Mouse (Mus musculus): ENCODE measurements around the gene Etl4. TPM values are rescaled to one million over a fixed set of nuclear protein-coding genes. Genes with fewer than 3 reads are reported as not detected.

The Etl4 gene
- total RNA-seq, 2 experiments from 2014 or later = 138 to 142 TPM

DNA sequence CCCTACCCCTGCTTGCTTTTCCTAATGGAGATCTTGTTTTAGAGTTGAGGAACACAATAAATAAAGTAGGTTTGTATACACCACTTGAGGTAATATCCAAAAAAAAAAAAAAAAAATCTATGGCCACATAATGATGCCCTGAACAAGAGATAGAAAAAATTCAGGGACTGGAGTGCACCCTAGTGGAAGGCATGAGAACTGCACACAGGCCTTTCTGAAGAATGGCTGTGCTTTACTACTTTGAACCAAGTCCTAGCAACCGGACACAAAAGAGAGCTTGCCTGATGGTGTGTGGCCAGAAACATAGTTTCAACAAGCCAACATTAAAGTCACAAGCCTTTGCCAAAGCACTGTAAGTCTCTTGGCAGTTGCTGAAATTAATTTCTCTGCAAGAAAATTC, 706.4 kb downstream of the Etl4 start:
- peak; percentile 86 for TF ChIP-seq CTCF (IDR thresholded peaks at IDR 0.05)
- intact Hi-C loops (cut with DNase I) = loop anchor here (10.0 kb wide), 1 partner anchor 331 kb away; no protein-coding TSS in a partner anchor
- no peak overlapping the region for H3K4me3 ChIP-seq

GRCm38 (mm10) chr2:20618396-20618795, 708.8 kb downstream of the Etl4 start:
- no peak overlapping the region for H3K27ac ChIP-seq
- intact Hi-C loops (cut with DNase I) = loop anchor here (10.0 kb wide), 1 partner anchor 334 kb away; no protein-coding TSS in a partner anchor
- TF ChIP-seq CTCF (IDR thresholded peaks at IDR 0.05) = no peak
- DNase-seq (ENCODE audit: extremely low spot score in 1 of 2, low spot score in 2 of 2) = no peak
- H3K4me3 ChIP-seq = no peak overlapping the region

More for the DNA sequence above, 706.4 kb downstream of the Etl4 start:
- no peak overlapping the region for H3K27ac ChIP-seq
- peak in 1 of 2 experiments; percentile 25 for DNase-seq (ENCODE audit: extremely low spot score in 1 of 2, low spot score in 2 of 2)

GRCm38 (mm10) chr2:20619881-20620280, 710.3 kb downstream of the Etl4 start:
- DNase-seq (ENCODE audit: extremely low spot score in 1 of 2, low spot score in 2 of 2) = no peak
- no peak for TF ChIP-seq CTCF (IDR thresholded peaks at IDR 0.05)
- H3K27ac ChIP-seq = no peak overlapping the region
- intact Hi-C loops (cut with DNase I) = loop anchor here (10.0 kb wide), 1 partner anchor 335 kb away; no protein-coding TSS in a partner anchor
- no peak overlapping the region for H3K4me3 ChIP-seq

GRCm38 (mm10) chr2:20629156-20629712, 719.7 kb downstream of the Etl4 start:
- Histone ChIP-seq H3K4me3 (no peak overlapping the region), H3K27ac (no peak overlapping the region)
- intact Hi-C loops (cut with DNase I) = no loop called here
- no peak for TF ChIP-seq CTCF (IDR thresholded peaks at IDR 0.05)
- DNase-seq (ENCODE audit: extremely low spot score in 1 of 2, low spot score in 2 of 2) = no peak

GRCm38 (mm10) chr2:20638604-20639003, 729.0 kb downstream of the Etl4 start:
- intact Hi-C loops (cut with DNase I) = no loop called here
- Histone ChIP-seq H3K27ac (no peak overlapping the region), H3K4me3 (no peak overlapping the region)
- no peak for TF ChIP-seq CTCF (IDR thresholded peaks at IDR 0.05)
- DNase-seq (ENCODE audit: extremely low spot score in 1 of 2, low spot score in 2 of 2) = no peak

DNA sequence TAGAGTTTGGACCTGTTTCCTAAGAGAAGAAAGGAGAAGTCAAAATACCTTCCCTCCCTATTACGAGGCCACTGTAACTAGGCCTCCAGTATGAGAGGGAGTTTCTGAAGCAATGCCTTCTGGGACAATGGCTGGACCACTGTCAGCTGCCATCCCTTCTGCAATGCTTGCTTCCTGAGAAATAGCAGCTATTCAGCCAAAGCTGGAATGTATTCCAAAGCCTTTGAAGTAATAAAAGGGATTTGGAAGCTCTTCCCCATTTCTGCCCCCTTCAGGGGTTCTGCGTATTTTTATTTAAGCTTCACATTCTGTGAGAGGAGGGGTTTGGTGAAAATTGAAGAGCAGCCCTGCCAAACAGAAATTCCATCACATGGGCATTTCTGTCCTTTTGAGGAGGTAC, 730.1 kb downstream of the Etl4 start:
- DNase-seq (ENCODE audit: extremely low spot score in 1 of 2, low spot score in 2 of 2) = no peak
- TF ChIP-seq CTCF (IDR thresholded peaks at IDR 0.05) = no peak
- H3K27ac ChIP-seq = no peak overlapping the region
- intact Hi-C loops (cut with DNase I) = no loop called here
- no peak overlapping the region for H3K4me3 ChIP-seq

GRCm38 (mm10) chr2:20642818-20643217, 733.2 kb downstream of the Etl4 start:
- Histone ChIP-seq H3K27ac (no peak overlapping the region), H3K4me3 (no peak overlapping the region)
- intact Hi-C loops (cut with DNase I) = no loop called here
- DNase-seq (ENCODE audit: extremely low spot score in 1 of 2, low spot score in 2 of 2) = no peak
- TF ChIP-seq CTCF (IDR thresholded peaks at IDR 0.05) = no peak

DNA sequence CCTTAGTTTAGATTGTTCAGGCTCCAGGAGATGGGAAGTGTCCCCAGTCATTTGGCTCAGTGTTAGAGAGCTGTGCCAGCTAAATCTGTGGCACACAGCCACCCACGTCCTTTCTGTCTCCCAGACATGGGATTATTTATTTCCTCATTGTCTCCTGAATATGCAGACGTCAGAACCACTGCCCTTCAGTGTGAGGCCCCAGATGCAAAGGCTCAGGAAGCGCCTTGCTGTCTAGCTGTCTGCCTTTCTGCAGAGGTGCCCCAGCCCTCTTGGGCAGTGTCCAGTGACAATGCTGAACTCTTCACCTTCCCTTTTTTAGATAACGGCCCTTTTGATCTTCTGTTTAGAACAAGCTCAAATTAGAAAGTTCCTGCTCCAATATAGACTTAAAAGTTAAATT, 740.2 kb downstream of the Etl4 start:
- no peak overlapping the region for H3K4me3 ChIP-seq
- intact Hi-C loops (cut with DNase I) = no loop called here

GRCm38 (mm10) chr2:20653116-20653515, 743.5 kb downstream of the Etl4 start:
- DNase-seq (ENCODE audit: extremely low spot score in 1 of 2, low spot score in 2 of 2) = no peak
- intact Hi-C loops (cut with DNase I) = no loop called here
- no peak for TF ChIP-seq CTCF (IDR thresholded peaks at IDR 0.05)
- no peak overlapping the region for H3K4me3 ChIP-seq
- H3K27ac ChIP-seq = no peak overlapping the region

More for the DNA sequence above, 740.2 kb downstream of the Etl4 start:
- H3K27ac ChIP-seq = peak overlapping the region; percentile 6; the same call in 1 of the 2 replicates
- no peak for TF ChIP-seq CTCF (IDR thresholded peaks at IDR 0.05)
- DNase-seq (ENCODE audit: extremely low spot score in 1 of 2, low spot score in 2 of 2) = peak in 1 of 2 experiments; percentile 41

GRCm38 (mm10) chr2:20654058-20654457, 744.5 kb downstream of the Etl4 start:
- Histone ChIP-seq H3K4me3 (no peak overlapping the region), H3K27ac (no peak overlapping the region)
- intact Hi-C loops (cut with DNase I) = no loop called here
- TF ChIP-seq CTCF (IDR thresholded peaks at IDR 0.05) = no peak
- DNase-seq (ENCODE audit: extremely low spot score in 1 of 2, low spot score in 2 of 2) = no peak

- intact Hi-C loops (cut with DNase I) = no loop called here
- Histone ChIP-seq H3K27ac (no peak overlapping the region), H3K4me3 (no peak overlapping the region)
- no peak for TF ChIP-seq CTCF (IDR thresholded peaks at IDR 0.05)
- no peak for DNase-seq (ENCODE audit: extremely low spot score in 1 of 2, low spot score in 2 of 2)
Measured at GRCm38 (mm10) chr2:20654598-20655340, 745.2 kb downstream of the Etl4 start.

- Histone ChIP-seq H3K4me3 (no peak overlapping the region), H3K27ac (no peak overlapping the region)
- intact Hi-C loops (cut with DNase I) = no loop called here
- no peak for DNase-seq (ENCODE audit: extremely low spot score in 1 of 2, low spot score in 2 of 2)
- no peak for TF ChIP-seq CTCF (IDR thresholded peaks at IDR 0.05)
Measured at GRCm38 (mm10) chr2:20655341-20655612, 745.7 kb downstream of the Etl4 start.

GRCm38 (mm10) chr2:20657856-20658255, 748.3 kb downstream of the Etl4 start:
- intact Hi-C loops (cut with DNase I) = no loop called here
- Histone ChIP-seq H3K4me3 (no peak overlapping the region), H3K27ac (no peak overlapping the region)
- no peak for TF ChIP-seq CTCF (IDR thresholded peaks at IDR 0.05)
- no peak for DNase-seq (ENCODE audit: extremely low spot score in 1 of 2, low spot score in 2 of 2)

All from left cerebral cortex, adult 2 months (tissue).